Mouse (Mus musculus) 416B (cell line): Measurements from ENCODE around the gene Lpcat3.
A peak's percentile ranks its signal among the peaks of the same experiment; 100 is the strongest.

Experiments
- DNase-seq: peaks from one replicate; pipeline ENCODE4 v3.0.0; 2011; ENCODE audit warnings: low read depth

Gene Lpcat3

DNA sequence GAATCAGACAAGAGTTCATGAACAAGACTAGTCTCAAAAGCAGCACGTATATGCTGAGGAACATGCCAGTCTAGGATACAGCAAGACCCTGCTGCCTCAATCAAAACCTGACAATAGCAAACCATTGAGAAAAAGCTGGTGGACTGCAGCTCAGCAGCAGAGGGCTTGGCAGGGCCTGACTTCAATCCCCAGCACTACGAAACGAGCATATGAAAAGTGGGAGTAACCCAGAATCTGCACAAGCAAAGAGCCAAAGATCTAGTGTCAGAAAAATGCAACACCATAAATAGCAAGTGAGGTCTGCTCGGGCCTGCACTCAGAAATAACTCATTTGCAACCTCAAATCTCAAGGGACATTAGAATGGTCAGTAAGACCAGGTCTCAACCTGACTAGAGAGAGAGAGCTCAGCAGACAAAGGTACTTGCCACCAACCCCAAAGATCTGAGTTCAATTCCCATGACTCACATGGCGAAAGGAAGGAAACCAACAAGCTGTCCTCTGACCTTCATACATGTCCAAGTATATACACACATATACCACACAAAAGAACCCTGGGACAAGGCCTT lies 43.3 kb downstream of the Lpcat3 start:
- DNase-seq: no peak

DNA sequence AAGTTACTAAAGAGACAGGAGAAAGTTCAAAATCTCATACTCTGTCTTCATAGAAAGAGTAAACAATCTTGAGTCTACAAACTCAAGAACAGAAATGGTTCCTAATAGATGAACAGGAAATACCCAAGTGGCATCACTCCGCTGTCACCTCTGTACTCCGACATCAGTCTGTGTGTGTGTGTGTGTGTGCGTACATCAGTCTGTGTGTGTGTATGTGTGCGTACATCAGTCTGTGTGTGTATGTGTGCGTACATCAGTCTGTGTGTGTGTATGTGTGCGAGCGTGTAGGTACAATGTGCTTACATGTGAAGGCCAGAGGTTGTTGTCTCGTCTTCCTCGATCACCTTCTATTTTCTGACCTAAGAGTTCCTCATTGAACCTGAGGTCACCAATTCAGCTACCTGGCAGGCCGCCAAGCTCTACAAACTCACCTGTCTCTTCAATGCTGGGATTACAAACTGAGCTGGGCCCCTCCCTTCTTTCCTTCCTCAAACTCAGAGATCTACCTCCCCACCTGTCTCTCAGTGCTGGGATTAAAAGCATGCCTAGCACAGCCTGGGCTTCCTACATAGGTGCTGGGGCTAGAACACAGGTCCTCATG lies 45.6 kb downstream of the Lpcat3 start:
- DNase-seq: no peak

DNA sequence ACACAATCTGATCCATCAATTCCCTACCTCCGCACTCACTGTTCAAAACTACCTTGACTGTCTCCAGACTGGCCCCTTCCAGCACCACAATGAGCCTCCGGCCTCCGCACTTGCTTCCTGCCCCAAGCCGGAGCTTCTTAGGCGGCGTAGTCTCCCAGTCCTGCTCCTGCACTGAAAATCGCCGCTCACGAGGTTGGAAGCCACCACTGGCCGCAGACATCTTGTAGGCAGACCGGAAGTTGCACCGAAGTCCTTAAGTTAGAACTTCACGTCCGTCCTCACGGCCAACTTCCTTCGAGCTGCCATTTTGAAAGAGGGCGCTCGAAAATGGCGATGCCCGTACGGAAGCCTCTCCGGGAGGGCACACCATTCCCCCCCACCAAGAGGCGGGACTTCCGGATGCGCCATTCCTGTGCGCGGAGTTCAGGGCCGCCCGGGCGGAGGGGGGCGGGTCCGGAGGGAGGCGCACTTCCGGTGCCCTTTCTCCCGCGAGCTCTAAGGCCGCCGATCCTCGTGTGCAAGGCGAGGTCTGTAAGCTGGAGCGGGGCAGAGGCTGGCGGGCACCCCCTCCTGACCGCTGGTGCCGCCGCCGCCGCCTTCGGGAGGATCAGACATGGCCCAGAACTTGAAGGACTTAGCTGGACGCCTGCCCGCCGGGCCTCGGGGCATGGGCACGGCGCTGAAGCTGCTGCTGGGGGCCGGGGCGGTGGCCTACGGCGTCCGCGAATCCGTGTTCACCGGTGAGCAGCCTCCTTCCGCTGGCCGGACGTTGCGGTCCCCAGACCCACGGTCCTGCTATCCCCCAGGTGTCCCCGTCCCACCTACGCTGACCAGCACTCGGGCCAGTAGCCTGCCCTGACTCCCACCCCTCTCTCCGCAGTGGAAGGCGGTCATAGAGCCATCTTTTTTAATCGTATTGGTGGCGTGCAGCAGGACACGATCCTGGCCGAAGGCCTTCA lies 49.3 kb downstream of the Lpcat3 start, which contains the start of the genes Emg1 and Phb2:
Gene Emg1, minus strand, starts transcription at position 355 of the 959 bp plus-strand sequence.
Gene Phb2, plus strand, starts transcription at position 513 of the 959 bp plus-strand sequence.
- DNase-seq: peak; percentile 99

DNA sequence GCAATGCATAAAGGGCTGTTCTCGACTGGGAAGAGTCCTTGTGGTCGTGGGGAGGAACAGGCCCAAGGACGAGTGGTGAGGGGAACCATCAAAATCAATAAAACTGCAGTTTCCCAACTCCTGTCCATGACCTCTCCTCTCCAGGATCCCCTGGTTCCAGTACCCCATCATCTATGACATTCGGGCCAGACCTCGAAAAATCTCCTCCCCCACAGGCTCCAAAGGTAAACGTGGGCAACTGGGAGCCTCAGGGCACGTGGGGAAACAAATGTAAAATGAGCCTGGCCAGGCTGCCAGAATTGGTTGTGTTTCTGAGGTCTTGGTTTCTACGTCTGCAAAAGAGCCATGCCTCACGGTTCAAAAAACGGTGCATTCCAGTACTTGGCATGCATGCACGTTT lies 50.1 kb downstream of the Lpcat3 start:
- DNase-seq: no peak

DNA sequence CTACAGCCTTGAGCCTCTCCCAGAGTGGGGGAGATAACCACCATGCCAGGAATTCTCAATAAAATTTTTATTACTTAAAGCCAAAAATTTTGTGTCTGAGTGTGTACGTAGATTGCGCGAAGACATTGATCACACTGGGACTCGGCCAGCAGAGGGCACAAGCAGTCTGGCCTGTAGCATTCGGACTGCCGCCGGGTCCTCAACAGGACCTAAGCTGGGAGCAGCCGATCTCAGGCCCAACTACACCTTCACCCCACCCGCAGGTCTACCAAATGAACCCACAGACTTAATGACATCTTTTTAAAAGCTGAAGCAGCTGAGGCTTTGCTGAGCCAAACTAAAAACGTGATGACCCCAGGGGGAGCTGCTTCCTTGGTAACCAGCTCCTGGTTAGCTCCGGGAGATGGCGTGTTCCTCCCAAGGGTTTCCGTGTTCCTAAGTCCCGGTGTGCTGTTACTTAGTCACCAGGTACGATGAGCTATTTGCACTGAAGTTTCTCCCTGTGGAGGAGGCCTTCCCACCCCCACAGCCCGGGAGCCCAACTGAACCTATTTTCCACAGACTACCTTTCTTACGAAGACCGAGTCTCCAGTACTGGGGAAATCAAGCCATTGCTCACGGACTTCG lies 54.1 kb downstream of the Lpcat3 start:
- DNase-seq: peak; percentile 77

DNA sequence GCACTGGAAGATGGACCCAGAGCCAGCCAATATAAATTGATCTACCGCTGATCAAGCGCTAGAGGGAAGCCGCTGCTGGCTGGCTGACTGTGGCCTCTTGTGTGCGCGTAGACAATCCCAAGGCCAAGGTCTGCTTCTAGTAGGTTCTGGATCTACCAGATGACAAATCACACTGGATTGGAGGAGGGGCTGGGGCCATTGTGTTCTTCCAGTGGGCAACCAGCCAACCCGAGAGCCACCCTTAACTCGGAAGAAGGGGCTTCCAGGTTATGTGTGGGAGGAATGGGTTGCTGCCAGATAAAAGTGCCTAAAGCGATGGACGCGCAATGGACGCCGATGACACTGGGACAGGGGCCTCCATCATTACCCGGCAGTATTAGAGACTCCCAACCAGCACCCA lies 55.1 kb downstream of the Lpcat3 start:
- DNase-seq: no peak

DNA sequence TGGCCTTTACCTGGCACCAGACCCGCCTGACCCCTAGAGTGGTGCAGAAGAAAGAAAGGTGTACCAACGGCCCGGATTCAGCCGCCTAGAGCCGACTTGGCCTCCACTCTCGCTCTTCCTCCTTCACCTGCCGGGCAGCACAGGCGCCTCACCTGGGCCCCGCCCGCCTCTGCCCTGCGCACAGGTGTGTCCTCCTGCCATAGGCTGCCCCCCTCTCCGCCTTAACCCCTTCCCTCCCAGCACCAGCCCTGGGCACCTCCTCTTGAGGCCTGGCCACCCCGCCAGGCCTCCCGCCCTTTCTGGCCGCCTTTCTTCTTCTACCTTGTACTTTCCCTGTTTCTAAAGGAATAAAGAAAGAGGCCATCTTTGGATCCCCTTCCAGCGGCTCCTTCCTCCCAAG lies 55.9 kb downstream of the Lpcat3 start:
- no peak for DNase-seq

DNA sequence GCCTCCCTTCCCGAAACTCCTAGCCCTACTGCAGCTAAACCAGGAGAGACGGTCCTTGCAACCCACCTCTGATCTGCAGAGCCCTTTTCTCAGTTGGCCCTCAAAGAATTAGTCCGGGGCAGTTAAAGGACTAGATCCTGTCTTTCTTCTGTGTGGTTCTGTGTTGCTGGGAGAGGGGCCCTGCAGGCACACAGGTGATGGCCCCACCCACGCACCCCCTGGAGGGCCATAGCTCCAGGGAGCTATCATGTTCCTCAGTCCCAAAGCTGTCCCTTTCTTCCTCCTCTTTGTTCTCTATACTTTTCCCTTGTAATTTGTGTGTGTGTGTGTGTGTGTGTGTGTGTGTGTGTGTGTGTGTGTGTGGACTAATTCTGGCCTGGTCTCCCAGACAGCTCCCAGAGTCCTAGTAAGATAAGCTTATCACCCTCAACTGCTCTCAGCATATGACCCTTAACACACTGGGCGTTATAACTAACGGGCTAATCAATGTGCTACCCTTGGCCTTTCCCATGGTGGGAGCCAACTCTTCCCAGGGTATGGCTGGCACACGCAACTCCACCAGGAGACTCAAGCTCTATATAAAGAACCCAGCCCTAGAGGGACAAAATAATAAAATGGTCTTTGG lies 56.6 kb downstream of the Lpcat3 start:
- DNase-seq: no peak

DNA sequence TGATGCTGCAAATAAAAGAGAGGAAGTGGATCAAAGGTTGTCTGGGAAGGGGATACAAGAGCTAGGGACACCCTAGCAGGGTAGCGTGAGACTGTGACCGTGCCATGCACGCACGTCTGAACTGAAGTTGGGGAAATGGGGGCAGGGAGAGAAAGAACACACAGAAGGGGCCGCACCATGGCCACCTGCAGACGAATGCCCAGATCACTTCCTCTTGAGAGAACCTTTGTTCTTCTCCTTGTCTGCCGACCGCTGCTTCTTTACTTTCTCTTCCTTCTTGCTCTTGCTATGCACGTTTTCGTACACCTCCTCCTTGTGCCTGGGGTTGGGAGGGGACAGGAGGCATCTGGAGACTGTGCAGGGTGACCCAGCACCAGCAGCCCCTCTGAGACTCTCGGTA lies 58.1 kb downstream of the Lpcat3 start:
- no peak for DNase-seq

DNA sequence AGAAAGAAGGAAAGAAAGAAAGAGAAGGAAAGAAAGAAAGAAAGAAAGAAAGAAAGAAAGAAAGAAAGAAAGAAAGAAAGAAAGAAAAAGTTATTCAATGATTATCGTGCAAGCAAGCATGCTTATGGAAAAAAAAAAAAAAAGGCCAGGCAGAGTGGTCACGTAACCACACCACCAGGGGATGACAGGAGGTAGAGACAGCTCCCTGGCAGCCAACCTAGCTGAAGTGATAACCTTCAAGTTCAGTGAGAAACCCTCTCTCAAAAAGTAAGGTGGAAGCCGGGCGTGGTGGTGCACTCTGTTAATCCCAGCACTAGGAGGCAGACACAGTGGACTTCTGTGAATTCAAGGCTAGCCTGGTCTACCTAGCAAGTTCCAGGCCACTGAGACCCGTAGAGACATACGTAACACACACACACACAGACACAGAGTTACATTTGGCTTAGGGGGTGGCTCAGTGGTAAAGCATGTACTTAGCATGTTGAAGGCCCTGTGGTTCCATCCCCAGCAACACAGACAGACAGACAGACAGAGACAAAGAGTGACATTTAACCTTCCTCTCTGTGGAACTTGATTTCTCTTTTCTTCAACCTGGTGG lies 60.1 kb downstream of the Lpcat3 start:
- DNase-seq: no peak

DNA sequence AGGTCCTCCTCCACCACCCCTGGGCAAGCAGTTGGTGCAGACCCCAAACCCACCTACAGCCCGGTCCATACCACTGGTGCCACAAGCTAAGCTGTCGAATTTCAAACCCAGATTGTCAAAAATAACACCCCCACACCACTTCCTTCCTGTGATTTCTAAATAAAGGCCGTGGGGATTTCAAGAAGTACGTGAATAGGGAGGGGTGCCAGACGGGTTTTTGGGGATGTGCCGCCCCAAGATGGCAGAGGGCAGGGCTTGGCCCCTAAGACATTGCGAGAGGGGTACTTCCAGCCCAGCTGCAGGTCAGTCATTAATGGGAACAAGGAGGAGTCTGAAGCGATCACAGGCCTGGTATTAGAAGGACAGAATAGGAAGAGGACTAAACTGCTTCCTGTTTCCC lies 60.7 kb downstream of the Lpcat3 start:
- peak; percentile 54 for DNase-seq

DNA sequence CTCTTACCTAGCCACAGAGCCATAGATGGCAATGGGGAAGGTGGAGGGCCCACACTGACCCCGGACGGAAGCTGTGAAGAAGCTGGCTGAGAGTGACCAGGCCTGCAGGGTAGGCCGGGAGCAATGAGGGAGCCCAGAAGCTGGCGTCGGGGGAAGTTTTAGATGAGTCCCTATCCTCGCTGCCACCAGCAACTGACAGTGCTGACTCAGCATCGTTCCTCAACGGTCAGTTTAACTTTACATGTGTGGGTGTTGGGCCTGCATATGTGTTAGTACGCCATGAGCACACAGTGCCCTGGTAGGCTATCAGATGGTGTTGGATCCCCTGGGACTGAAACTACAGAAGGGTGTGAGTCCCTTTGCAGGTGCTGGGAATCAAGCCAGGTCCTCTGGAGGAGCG lies 61.6 kb downstream of the Lpcat3 start:
- DNase-seq: no peak

DNA sequence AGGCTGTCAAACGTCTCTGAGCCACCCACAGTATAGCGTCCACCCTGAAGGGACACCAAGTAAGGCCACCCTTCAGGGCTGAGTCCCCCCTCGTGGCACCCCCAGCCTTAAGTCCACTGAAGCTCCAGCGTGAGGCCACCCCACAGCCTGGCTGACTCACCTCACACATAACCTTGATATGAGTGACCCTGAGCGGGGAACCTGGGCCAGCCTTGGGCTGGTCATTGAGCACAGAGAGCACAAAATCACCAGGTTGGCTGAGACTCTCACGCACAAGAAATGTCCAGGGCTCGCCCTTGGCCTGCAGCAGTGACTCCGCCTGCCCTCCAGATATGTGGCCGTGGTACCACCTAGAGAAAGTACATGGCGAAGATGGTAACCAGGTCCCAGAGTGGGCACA lies 65.8 kb downstream of the Lpcat3 start:
- no peak for DNase-seq

DNA sequence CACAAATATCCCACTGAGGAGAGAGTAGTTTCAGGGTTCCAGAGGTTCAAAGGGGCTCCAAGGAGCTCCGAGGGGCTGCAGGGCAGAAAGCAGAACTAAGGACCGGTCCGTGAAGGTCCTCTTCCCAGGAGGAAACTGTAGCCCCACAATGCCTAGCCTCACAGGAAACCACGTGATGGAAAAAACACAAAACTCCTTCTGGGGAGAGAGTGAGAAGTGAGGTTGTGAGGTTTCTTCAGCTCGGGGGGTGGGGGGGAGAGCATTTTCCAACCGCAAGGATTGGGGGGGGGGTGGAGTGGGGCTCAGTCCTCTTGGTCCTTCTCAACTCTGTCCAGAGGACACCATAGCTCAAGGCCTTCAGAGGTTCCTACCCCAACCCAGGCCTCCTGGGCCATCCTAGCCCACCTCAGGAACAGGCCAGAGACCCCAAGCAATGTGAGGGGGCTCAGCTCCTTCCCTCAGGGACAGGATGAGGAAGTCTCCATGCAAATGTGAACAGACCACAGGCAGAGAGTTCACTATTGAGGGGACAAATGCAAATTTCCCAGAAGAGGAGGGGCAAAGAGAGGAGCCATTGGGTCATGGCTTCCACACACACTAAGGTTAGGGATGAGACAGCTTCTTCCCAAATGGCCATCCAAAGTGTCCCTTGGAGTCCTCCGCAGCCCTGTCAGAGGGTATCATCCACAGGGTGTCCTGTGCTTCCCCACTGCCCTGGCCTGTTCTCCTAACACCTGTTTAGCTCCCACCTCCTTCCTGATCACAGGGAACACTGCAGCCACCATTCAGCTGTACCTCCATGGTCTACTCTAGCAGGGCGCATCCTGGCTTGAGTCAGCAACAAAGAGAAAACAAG lies 67.3 kb downstream of the Lpcat3 start:
- peak; percentile 97 for DNase-seq

DNA sequence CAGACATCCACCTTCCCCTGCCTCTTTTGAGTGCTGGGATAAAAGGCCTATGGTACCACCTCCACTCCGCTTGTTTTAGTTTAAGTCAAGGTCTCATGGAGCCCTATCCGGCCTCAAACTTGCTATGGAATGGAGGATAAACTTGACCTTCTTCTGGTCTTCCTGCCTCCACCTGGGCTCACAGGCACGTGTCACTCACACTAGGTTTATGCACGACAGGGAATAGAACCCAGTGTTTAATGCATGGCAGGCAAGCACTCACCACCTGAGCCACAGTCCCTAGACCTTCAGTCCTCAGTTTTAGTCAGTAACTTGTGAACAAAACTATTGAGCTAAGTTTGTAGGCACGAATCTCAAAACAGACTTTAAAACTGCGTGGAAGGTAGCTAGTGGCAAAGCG lies 68.2 kb downstream of the Lpcat3 start:
- no peak for DNase-seq

DNA sequence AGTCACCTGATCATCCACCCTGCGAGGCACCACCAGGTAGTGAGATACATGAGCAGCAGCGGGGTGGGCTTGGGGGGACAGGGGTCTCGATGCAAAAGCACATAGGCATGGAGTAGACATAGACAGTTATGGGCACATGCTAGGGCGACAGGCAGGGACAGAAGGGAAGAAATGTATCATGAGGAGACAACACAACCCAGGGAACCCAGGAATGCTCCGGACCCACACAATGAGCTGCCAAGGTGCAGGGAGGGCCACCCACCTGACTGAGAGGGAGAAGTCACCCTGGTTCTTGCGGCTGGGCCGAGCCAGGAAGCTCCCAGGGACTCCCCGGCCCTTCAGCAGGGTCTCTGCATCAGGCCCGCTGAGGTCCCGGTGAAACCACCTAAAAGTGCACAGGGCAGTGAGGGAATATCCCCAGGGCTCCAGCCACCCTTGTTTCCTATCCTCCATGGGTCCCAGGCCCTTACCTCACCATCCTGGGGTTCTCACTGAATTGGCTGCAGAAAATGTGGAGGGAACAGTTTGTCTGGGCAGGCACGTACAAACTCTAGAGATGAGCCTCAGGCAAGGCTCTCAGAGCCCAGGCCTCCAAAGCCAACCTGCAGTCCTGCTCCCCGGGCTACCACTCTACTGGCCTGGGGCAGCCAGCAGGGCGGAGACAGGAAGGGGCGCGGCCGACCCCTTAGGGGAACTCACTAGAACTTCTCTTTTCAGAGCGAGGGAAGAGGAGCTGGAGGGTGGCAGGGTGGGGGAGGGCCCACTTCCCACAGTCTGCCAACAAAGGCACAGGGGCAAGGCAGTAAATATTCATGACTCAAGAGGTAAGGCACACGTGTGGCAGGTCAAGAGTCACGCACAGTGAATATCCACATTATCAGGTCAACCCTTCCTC lies 69.9 kb downstream of the Lpcat3 start:
- DNase-seq: peak; percentile 92

DNA sequence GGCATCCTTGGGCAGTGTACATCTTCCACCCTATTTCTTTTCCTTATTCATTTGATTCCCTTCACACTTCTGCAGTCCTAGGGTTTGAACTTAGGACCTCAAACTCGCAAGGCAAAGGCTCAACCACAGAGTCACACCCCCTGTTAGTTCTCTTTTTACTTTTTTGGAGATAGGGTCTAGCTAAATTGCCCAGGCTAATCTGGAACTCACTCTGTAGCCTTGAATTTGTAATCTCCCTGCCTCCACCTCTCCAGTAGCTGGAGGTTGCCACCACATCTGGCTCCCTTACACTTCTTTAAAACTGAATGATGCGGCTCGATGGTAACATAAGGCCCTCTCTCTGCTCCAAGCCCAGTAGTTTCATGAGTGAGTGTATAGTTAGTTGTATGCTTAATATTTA lies 71.6 kb downstream of the Lpcat3 start:
- DNase-seq: no peak

DNA sequence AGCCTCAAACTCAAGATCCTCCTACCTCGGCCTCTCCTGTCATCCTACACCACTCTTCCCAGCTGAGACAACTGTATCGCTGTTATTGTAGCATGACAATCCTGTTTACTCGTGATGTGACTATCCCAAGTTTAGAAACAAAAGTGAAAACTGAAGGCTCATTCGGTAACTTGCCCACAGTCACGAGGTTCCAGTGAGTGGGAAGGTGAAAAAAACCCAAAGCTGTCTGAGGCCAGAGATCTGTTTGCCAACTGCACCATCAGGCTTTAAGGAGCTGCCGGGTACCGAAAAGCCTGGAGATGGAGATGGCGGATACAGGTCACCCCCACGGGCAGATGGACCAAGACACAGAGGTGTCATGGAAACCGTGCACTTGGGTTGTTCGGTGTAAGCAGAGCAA lies 74.2 kb downstream of the Lpcat3 start:
- no peak for DNase-seq

DNA sequence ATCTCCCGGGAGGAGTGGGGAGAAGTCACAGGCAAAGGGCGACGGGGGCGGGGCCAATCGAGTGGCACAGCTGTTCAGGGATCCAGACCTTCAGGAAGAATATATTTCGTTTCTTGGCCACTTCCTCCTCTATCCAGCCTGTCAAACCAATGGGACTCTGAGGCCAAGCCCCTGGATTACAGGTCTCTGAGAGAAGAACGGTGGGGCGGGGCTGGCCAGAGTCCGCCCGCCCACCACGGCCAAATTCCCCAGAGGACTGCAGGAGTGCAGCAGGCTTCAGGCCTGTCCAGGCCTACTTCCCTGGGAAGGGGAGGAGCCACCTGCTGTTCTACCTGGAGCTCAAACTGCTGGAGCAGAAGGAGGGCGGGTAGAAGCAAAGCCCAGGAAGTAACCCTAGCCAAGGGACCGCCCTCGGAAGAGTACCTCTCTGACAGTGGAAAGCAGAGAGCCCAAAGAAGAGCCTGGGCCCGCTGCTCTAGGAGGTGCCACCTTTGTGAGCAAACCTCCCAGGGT lies 75.7 kb downstream of the Lpcat3 start, which contains the start of gene Ptpn6:
Gene Ptpn6, minus strand, starts transcription at position 204 of the 513 bp plus-strand sequence.
- DNase-seq: peak; percentile 84
